Mouse (Mus musculus) forebrain, embryonic 10.5 days (tissue): ENCODE results near the gene Dclre1b. TPM values are rescaled to one million over a fixed set of nuclear protein-coding genes. Genes with fewer than 3 reads are reported as not detected.

ENCODE experiments used
- DNase-seq: peaks from one replicate; pipeline ENCODE4 v3.0.0-alpha.2; 2017; ENCODE audit warnings: low spot score; ENCODE audit errors: extremely low spot score
- H3K27ac ChIP-seq: fragments of 300-500 bp; sonication (generic); 2 replicates; pipeline ENCODE4 v1.5.1; 2016; ENCODE audit warnings: mild to moderate bottlenecking
- H3K27me3 ChIP-seq: fragments of 300-500 bp; sonication (generic); 2 replicates; pipeline ENCODE4 v1.6.1; 2016; ENCODE audit warnings: mild to moderate bottlenecking; ENCODE audit not compliant: poor library complexity, severe bottlenecking
- H3K36me3 ChIP-seq: fragments of 300-500 bp; sonication (generic); replicated peaks from 2 replicates; pipeline ENCODE4 v1.6.1; 2016; ENCODE audit warnings: mild to moderate bottlenecking, moderate library complexity
- H3K4me1 ChIP-seq: fragments of 300-500 bp; sonication (generic); 2 replicates; pipeline ENCODE4 v1.6.1; 2016
- H3K4me3 ChIP-seq: fragments of 300-500 bp; sonication (generic); 2 replicates; pipeline ENCODE4 v1.5.1; 2016; ENCODE audit warnings: mild to moderate bottlenecking, moderate library complexity
- H3K9me3 ChIP-seq: fragments of 300-500 bp; sonication (generic); 2 replicates; pipeline ENCODE4 v1.6.1; 2016; ENCODE audit warnings: mild to moderate bottlenecking, moderate library complexity
- WGBS: fragments of 180-500 bp; shearing (Covaris S2); methylation state at CpG from one replicate; pipeline ENCODE4 v1.1.7; 2016; 5-methylcytosine and 5-hydroxymethylcytosine counted together
- polyA plus RNA-seq: library from polyadenylated mRNA; unstranded; fragments of >200 nt; fragmentation: Nextera tagmentation; extraction: Ambion mirVana; gene quantifications from 2 replicates; pipeline ENCODE4 v1.2.1, GENCODE M21; 2016

The Dclre1b gene
- polyA plus RNA-seq, 1 experiment from 2014 or later, result 40.5 TPM

- H3K27ac ChIP-seq, result no peak overlapping the region
- H3K4me3 ChIP-seq, result no peak overlapping the region
- peaks cover 13% of the 10 kb centered on the region for H3K4me1 ChIP-seq
- no peaks in the 10 kb centered on the region for H3K9me3 ChIP-seq
- peaks cover 26% of the 10 kb centered on the region for H3K36me3 ChIP-seq
- no peaks in the 10 kb centered on the region for H3K27me3 ChIP-seq
- no peak for DNase-seq
- 87% methylated on average over 3 of the region's 3 CpGs for WGBS
Observed at GRCm38 (mm10) chr3:103780271-103780670, 29.0 kb downstream of the Dclre1b start.

DNA sequence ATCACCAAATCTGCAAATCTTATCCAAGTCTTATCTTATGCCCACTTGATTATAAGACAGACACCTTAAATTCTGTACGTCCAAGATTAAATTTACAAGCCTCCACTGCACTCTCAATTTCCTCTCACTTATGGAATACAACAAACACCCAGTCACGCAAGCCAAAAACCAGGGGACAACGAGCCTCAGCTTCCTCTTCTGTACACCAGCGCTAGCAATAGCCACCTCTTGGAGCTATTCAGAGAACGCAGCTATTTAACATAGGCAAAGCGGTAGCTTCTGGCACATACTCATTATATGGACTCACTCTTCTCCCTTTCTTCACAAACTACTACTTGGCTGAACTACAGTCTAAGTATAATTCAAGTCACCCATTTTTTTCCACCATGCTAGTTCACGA, 30.1 kb downstream of the Dclre1b start:
- Histone ChIP-seq H3K4me3 (no peak overlapping the region), H3K27me3 (no peaks in the 10 kb centered on the region), H3K36me3 (peaks cover 29% of the 10 kb centered on the region), H3K4me1 (peaks cover 13% of the 10 kb centered on the region), H3K27ac (no peak overlapping the region), H3K9me3 (no peaks in the 10 kb centered on the region)
- DNase-seq, result no peak
- 89% methylated on average over 7 of the region's 7 CpGs for WGBS

DNA sequence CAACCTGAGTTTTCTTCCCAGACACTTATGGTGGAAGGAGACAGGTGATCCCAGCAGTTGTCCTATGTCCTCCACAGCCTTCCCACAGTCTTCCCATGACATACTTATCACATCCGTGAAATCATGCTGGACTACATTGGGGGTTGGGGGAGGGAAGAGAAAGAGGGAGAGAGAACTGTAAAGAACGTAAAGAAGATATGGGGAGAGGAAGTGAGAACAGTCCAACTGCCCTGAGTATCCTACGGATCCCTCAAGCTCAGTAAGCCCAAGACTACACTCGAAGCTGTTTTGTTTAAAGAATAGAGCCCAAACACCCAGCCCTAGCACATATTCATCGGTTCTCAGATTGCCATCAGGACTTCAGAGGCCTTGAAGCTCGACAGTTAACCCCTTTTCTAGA, 30.6 kb downstream of the Dclre1b start:
- no peak for DNase-seq
- peaks cover 13% of the 10 kb centered on the region for H3K4me1 ChIP-seq
- WGBS, result 88% methylated on average over 6 of the region's 6 CpGs

DNA sequence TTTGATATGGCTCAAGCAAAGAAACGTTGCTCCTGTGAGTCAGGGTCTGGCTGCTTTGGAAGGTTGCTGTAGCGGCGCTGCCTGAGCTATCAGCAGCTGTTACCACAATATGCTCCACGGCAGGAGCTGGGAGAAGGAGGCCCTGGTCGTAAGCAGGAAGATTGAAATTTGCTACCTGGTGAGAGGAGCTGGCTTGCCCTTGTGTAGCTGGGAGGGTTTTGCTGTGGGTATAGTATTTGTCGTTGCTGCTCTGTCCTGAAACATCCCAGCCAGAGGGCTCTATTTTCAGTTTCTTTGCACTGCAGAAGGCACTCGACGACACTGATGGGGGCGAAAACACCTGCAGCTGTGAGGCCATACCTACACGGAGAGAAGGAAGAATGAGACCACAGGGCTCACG, 31.3 kb downstream of the Dclre1b start:
- WGBS, result 89% methylated on average over 11 of the region's 11 CpGs
- H3K9me3 ChIP-seq, result no peaks in the 10 kb centered on the region
- H3K4me1 ChIP-seq, result peaks cover 13% of the 10 kb centered on the region
- no peaks in the 10 kb centered on the region for H3K27me3 ChIP-seq
- H3K4me3 ChIP-seq, result no peak overlapping the region
- no peak overlapping the region for H3K27ac ChIP-seq
- no peak for DNase-seq
- H3K36me3 ChIP-seq, result peaks cover 38% of the 10 kb centered on the region

More for the DNA sequence above, 30.6 kb downstream of the Dclre1b start:
- Histone ChIP-seq H3K9me3 (no peaks in the 10 kb centered on the region), H3K36me3 (peaks cover 33% of the 10 kb centered on the region), H3K4me3 (no peak overlapping the region), H3K27ac (no peak overlapping the region), H3K27me3 (no peaks in the 10 kb centered on the region)

DNA sequence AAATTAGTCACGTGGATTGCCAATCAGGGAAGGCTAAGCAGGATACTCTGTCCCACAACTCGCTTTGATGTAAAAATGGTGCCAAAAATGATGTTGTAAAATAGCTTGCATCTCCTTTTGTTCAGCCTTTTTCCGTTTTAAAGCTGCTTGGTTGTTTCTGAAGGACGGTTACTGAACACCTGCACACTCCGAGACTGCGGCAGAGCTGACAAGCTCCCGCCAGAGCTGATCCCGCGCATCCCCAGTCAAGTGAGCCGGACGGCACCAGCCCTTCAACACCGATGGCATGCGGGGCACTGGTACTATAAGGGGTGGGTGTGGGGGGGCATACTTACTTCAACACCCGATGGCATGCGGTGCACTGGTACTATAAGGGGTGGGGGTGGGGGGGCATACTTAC, 35.2 kb downstream of the Dclre1b start:
- Histone ChIP-seq H3K4me1 (no peaks in the 10 kb centered on the region), H3K9me3 (no peaks in the 10 kb centered on the region), H3K27ac (no peak overlapping the region), H3K4me3 (no peak overlapping the region), H3K27me3 (no peaks in the 10 kb centered on the region), H3K36me3 (peaks cover 61% of the 10 kb centered on the region)
- no peak for DNase-seq
- 89% methylated on average over 15 of the region's 15 CpGs for WGBS

- 81% methylated on average over 3 of the region's 3 CpGs for WGBS
- H3K36me3 ChIP-seq, result peaks cover 64% of the 10 kb centered on the region
- no peak overlapping the region for H3K27ac ChIP-seq
- no peaks in the 10 kb centered on the region for H3K27me3 ChIP-seq
- no peaks in the 10 kb centered on the region for H3K4me1 ChIP-seq
- H3K9me3 ChIP-seq, result no peaks in the 10 kb centered on the region
- no peak for DNase-seq
- H3K4me3 ChIP-seq, result no peak overlapping the region
Observed at GRCm38 (mm10) chr3:103773508-103773907, 35.7 kb downstream of the Dclre1b start.

GRCm38 (mm10) chr3:103772846-103773245, 36.4 kb downstream of the Dclre1b start:
- H3K4me3 ChIP-seq, result no peak overlapping the region
- no peaks in the 10 kb centered on the region for H3K4me1 ChIP-seq
- peaks cover 64% of the 10 kb centered on the region for H3K36me3 ChIP-seq
- H3K27me3 ChIP-seq, result no peaks in the 10 kb centered on the region
- WGBS, result 86% methylated on average over 4 of the region's 4 CpGs
- H3K9me3 ChIP-seq, result no peaks in the 10 kb centered on the region
- DNase-seq, result no peak
- H3K27ac ChIP-seq, result no peak overlapping the region

- Histone ChIP-seq H3K36me3 (peaks cover 60% of the 10 kb centered on the region), H3K4me1 (no peaks in the 10 kb centered on the region), H3K27me3 (no peaks in the 10 kb centered on the region), H3K27ac (no peak overlapping the region), H3K4me3 (no peak overlapping the region), H3K9me3 (no peaks in the 10 kb centered on the region)
- WGBS, result 88% methylated on average over 9 of the region's 9 CpGs
- no peak for DNase-seq
Observed at GRCm38 (mm10) chr3:103771531-103772130, 37.6 kb downstream of the Dclre1b start.

- Histone ChIP-seq H3K4me3 (no peak overlapping the region), H3K36me3 (peaks cover 68% of the 10 kb centered on the region), H3K9me3 (no peaks in the 10 kb centered on the region), H3K27me3 (no peaks in the 10 kb centered on the region), H3K4me1 (no peaks in the 10 kb centered on the region), H3K27ac (no peak overlapping the region)
- no peak for DNase-seq
- 76% methylated on average over 3 of the region's 3 CpGs for WGBS
Observed at GRCm38 (mm10) chr3:103766789-103767188, 42.5 kb downstream of the Dclre1b start.

DNA sequence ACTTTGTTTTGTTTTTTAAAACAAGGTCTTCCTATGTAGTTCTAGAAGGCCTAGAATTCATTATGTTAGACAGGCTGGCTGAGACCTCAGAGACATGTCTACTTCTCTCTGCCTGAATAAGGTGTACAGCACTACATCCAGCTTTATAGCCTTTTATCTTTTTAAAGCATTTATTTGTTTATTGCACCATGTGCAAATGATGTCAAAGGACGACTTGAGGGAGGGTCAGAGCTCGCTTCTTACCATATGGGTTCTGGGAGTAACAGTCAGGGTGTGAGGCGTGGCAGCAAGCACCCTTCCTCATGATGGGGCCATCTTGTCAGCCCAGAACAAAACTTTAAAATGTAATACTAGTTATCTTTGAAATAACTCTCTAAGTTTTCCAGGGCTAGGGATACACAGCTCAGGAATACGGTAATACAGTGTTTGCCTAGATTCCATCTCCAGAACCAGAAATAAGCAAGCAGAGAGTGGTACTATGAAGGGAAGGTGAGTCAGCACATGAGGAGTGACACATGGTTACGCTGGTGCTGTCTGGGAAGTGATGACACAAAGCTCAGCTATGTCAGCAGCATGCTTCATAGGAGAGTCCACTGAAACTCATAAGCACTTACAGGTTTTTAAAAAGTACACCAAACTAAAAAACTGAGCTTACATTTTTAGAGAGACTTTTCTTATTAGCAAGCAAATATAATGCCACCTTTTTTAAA, 49.8 kb downstream of the Dclre1b start:
- H3K27me3 ChIP-seq, result no peaks in the 10 kb centered on the region
- no peak for DNase-seq
- H3K4me3 ChIP-seq, result no peak overlapping the region
- H3K36me3 ChIP-seq, result peaks cover 83% of the 10 kb centered on the region
- WGBS, result 87% methylated on average over 5 of the region's 5 CpGs
- no peaks in the 10 kb centered on the region for H3K4me1 ChIP-seq
- no peaks in the 10 kb centered on the region for H3K9me3 ChIP-seq
- no peak overlapping the region for H3K27ac ChIP-seq

DNA sequence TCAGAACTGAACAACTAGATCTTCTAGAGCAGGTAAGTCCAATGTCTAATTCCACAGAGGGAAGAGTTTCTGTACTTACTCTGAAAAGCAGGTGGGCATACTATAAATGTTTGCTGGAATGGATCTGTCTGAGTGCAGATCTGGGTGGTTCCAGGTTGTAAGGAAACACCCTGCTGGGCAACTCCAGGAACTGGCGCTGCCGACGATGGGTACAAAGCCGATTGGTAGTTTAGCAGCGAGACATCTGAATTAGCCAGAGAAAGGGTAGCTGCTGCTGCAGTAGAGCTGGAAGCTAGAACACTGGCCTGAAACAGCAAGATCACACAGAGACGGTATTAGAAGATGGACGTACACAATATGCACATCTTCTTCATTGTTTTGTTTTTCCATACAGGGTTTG, 50.8 kb downstream of the Dclre1b start:
- no peaks in the 10 kb centered on the region for H3K4me1 ChIP-seq
- H3K4me3 ChIP-seq, result no peak overlapping the region
- H3K27ac ChIP-seq, result no peak overlapping the region
- no peak for DNase-seq
- no peaks in the 10 kb centered on the region for H3K9me3 ChIP-seq
- H3K27me3 ChIP-seq, result no peaks in the 10 kb centered on the region
- WGBS, result 91% methylated on average over 7 of the region's 7 CpGs
- peaks cover 86% of the 10 kb centered on the region for H3K36me3 ChIP-seq

GRCm38 (mm10) chr3:103756920-103757319, 52.3 kb downstream of the Dclre1b start:
- no peak overlapping the region for H3K27ac ChIP-seq
- H3K27me3 ChIP-seq, result no peaks in the 10 kb centered on the region
- no peak for DNase-seq
- 94% methylated on average over 2 of the region's 2 CpGs for WGBS
- H3K36me3 ChIP-seq, result peaks cover 86% of the 10 kb centered on the region
- H3K9me3 ChIP-seq, result no peaks in the 10 kb centered on the region
- no peak overlapping the region for H3K4me3 ChIP-seq
- no peaks in the 10 kb centered on the region for H3K4me1 ChIP-seq

GRCm38 (mm10) chr3:103755351-103755750, 53.9 kb downstream of the Dclre1b start:
- Histone ChIP-seq H3K4me1 (no peaks in the 10 kb centered on the region), H3K27ac (no peak overlapping the region), H3K36me3 (peaks cover 82% of the 10 kb centered on the region), H3K9me3 (no peaks in the 10 kb centered on the region), H3K27me3 (no peaks in the 10 kb centered on the region), H3K4me3 (no peak overlapping the region)
- no peak for DNase-seq
- 78% methylated on average over 3 of the region's 3 CpGs for WGBS
